Mouse (Mus musculus): ENCODE data around the gene Gstp3.

DNA sequence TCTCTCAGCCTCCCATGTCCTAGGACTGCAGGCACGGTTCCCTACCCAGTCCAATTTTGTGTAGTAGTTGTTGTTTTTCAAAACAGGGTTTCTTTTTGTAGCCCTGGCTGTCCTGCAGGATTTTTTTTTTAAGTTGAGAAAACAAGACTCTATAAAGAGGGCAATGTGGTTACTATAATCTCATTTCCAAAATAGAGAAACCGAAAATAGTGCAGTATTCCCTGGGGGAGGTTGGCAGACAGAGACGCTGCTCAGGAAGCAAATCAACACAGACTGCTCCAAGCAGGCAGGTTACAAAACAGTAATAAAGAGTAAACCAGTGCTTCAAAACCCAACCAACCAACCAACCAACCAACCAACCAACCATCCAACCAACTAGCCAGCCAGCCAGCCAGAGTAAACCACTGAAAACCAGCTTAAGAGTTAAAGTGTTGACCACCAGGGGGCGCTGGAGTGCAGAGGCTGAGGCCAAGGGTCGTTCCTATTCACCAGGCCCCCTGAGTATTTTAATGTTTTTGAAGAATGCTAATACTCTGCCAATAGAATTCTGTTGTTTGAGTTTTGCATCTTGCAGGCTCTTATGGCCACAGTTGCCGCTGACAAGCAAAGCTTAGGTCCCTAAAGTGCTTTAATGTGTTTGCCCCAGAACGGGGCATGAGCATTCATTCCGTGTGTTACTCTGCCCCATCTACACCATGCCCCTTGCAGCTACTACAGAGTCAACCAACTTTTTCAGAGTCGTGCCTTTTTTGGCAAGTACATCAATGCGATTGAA is 7.4 kb downstream of the Gstp3 start:
- TF ChIP-seq CTCF (IDR thresholded peaks at IDR 0.05; ENCODE audit: low read depth): peak; percentile 82
- TF ChIP-seq EP300 (IDR thresholded peaks at IDR 0.05; ENCODE audit: low read depth): no peak
